Mouse (Mus musculus): Measurements from ENCODE around the gene Cdca5. TPM values are rescaled to one million over a fixed set of nuclear protein-coding genes. Genes with fewer than 3 reads are reported as not detected.

Gene Cdca5
- polyA plus RNA-seq, 2 experiments = 23.3 to 27.9 TPM

GRCm38 (mm10) chr19:6140678-6141393 lies 56.1 kb downstream of the Cdca5 start, which contains the start of gene Batf2:
Gene Batf2 (plus strand): TSS chr19:6140983.
- TF ChIP-seq POLR2A (IDR thresholded peaks at IDR 0.05; ENCODE audit: borderline replicate concordance, extremely low read depth, insufficient read depth, insufficient read length) = peak; percentile 27; the same call in 1 of the 2 replicates
- no peaks in the 10 kb centered on the region for H3K27me3 ChIP-seq (ENCODE audit: control insufficient read depth, insufficient read depth, low read length)
- ATAC-seq (ENCODE audit: low FRiP score, low read depth) (peak; percentile 94), DNase-seq (ENCODE audit: low spot score) (peak; percentile 98)
- peaks cover 9% of the 10 kb centered on the region for H3K4me1 ChIP-seq (ENCODE audit: control insufficient read depth, insufficient read depth, low read length)
- H3K4me2 ChIP-seq (replicated peaks; ENCODE audit: low read depth, low read length, severe bottlenecking) = peak within 1 kb of the TSS; percentile 86
- H3K36me3 ChIP-seq (ENCODE audit: control insufficient read depth, insufficient read depth, low read length) = peaks cover 8% of the 10 kb centered on the region; the same call in 1 of the 2 replicates
- peak within 1 kb of the TSS; percentile 87 for H3K9ac ChIP-seq (ENCODE audit: low read depth, low read length, severe bottlenecking)
- H3K9me3 ChIP-seq (ENCODE audit: control insufficient read depth, low read length) = no peaks in the 10 kb centered on the region; the same call in 1 of the 2 replicates
- peak within 1 kb of the TSS; percentile 97 for H3K27ac ChIP-seq (replicated peaks; ENCODE audit: low read depth, low read length)
- peak within 1 kb of the TSS; percentile 69 for H3K4me3 ChIP-seq (replicated peaks; ENCODE audit: low read length)
- WGBS = 1% methylated on average over 49 of the region's 68 CpGs

DNA sequence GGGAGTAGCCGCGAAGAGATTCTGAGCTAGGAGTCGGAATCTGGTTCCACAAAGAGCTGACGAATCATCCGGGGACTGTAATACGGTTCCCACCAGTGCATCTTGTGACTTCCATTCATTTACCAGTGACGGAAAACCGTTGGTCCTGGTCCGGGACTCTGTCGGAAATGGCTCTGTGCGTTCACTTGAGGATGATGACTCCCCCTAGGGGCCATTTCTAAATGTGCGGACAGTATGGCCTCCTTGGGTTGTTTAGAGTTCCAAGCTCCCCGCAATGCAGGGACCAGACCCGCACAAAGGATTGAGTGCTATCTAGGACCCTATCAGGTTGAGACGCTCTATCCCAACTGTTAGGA lies 56.6 kb downstream of the Cdca5 start, which contains the start of gene Arl2:
Arl2 (minus strand) TSS at position 155 of the 356 bp plus-strand sequence.
- peak within 1 kb of the TSS; percentile 86 for H3K4me2 ChIP-seq (replicated peaks; ENCODE audit: low read depth, low read length, severe bottlenecking)
- WGBS = under 1% methylated on average over 15 of the region's 15 CpGs
- ATAC-seq (ENCODE audit: low FRiP score, low read depth) = peak; percentile 74
- H3K9me3 ChIP-seq (ENCODE audit: control insufficient read depth, low read length) = no peaks in the 10 kb centered on the region; the same call in 1 of the 2 replicates
- peak within 1 kb of the TSS; percentile 87 for H3K9ac ChIP-seq (ENCODE audit: low read depth, low read length, severe bottlenecking)
- no peaks in the 10 kb centered on the region for H3K27me3 ChIP-seq (ENCODE audit: control insufficient read depth, insufficient read depth, low read length)
- H3K4me3 ChIP-seq (replicated peaks; ENCODE audit: low read length) = peak within 1 kb of the TSS; percentile 69
- H3K36me3 ChIP-seq (ENCODE audit: control insufficient read depth, insufficient read depth, low read length) = 0 out of 2 replicates have a peak, but pooled peaks cover 5% of the 10 kb centered on the region
- peak within 1 kb of the TSS; percentile 97 for H3K27ac ChIP-seq (replicated peaks; ENCODE audit: low read depth, low read length)
- TF ChIP-seq POLR2A (IDR thresholded peaks at IDR 0.05; ENCODE audit: borderline replicate concordance, extremely low read depth, insufficient read depth, insufficient read length) = no peak
- H3K4me1 ChIP-seq (ENCODE audit: control insufficient read depth, insufficient read depth, low read length) = peaks cover 9% of the 10 kb centered on the region
- peak; percentile 85 for DNase-seq (ENCODE audit: low spot score)

Small RNA genes within 50 kb of the gene (microRNA-seq; reads per million reads assigned to microRNA genes)
- 0.69 reads per million for gene Mir6988

Other genes with a start within 250 kb of the Cdca5 start
- gene Frmd8, start 209.7 kb upstream of the Cdca5 start, polyA plus RNA-seq (2012; rRNA removed) = 22.7 and 30.1 TPM in 2 replicates
- gene Frmd8, start 209.7 kb upstream of the Cdca5 start, polyA plus RNA-seq (2014; fragmentation: Nextera tagmentation; extraction: Ambion mirVana) = 22.6 and 22.7 TPM in 2 replicates
- 6.2 and 6.3 TPM in 2 replicates for gene Slc25a45, start 207.2 kb upstream of the Cdca5 start, polyA plus RNA-seq (2012; rRNA removed)
- gene Slc25a45, start 207.2 kb upstream of the Cdca5 start, polyA plus RNA-seq (2014; fragmentation: Nextera tagmentation; extraction: Ambion mirVana) = 2.5 and 3.0 TPM in 2 replicates
- 4.8 TPM in 2 replicates for gene Tigd3, start 190.8 kb upstream of the Cdca5 start, polyA plus RNA-seq (2012; rRNA removed)
- 1.7 and 2.0 TPM in 2 replicates for gene Tigd3, start 190.8 kb upstream of the Cdca5 start, polyA plus RNA-seq (2014; fragmentation: Nextera tagmentation; extraction: Ambion mirVana)
- gene Dpf2, start 172.0 kb upstream of the Cdca5 start, polyA plus RNA-seq (2012; rRNA removed) = 179 and 199 TPM in 2 replicates
- gene Dpf2, start 172.0 kb upstream of the Cdca5 start, polyA plus RNA-seq (2014; fragmentation: Nextera tagmentation; extraction: Ambion mirVana) = 143 and 147 TPM in 2 replicates
- gene Cdc42ep2, start 160.2 kb upstream of the Cdca5 start, polyA plus RNA-seq (2012; rRNA removed) = 9.7 and 10.0 TPM in 2 replicates
- gene Cdc42ep2, start 160.2 kb upstream of the Cdca5 start, polyA plus RNA-seq (2014; fragmentation: Nextera tagmentation; extraction: Ambion mirVana) = 6.5 and 8.0 TPM in 2 replicates
- gene Pola2, start 120.8 kb upstream of the Cdca5 start, polyA plus RNA-seq (2012; rRNA removed) = 87.9 and 109 TPM in 2 replicates
- gene Pola2, start 120.8 kb upstream of the Cdca5 start, polyA plus RNA-seq (2014; fragmentation: Nextera tagmentation; extraction: Ambion mirVana) = 65.8 and 66.3 TPM in 2 replicates
- not detected in 2 replicates for gene Slc22a20, start 98.8 kb upstream of the Cdca5 start, polyA plus RNA-seq (2012; rRNA removed)
- gene Slc22a20, start 98.8 kb upstream of the Cdca5 start, polyA plus RNA-seq (2014; fragmentation: Nextera tagmentation; extraction: Ambion mirVana) = not detected in 2 replicates
- gene Capn1, start 69.1 kb upstream of the Cdca5 start, polyA plus RNA-seq (2012; rRNA removed) = 29.0 and 33.4 TPM in 2 replicates
- 18.0 and 19.7 TPM in 2 replicates for gene Capn1, start 69.1 kb upstream of the Cdca5 start, polyA plus RNA-seq (2014; fragmentation: Nextera tagmentation; extraction: Ambion mirVana)
- gene Syvn1, start 38.4 kb upstream of the Cdca5 start, polyA plus RNA-seq (2012; rRNA removed) = 49.2 and 63.9 TPM in 2 replicates
- 31.5 and 34.6 TPM in 2 replicates for gene Syvn1, start 38.4 kb upstream of the Cdca5 start, polyA plus RNA-seq (2014; fragmentation: Nextera tagmentation; extraction: Ambion mirVana)
- 47.0 and 54.8 TPM in 2 replicates for gene Mrpl49, start 27.2 kb upstream of the Cdca5 start, polyA plus RNA-seq (2012; rRNA removed)
- 75.3 and 75.5 TPM in 2 replicates for gene Mrpl49, start 27.2 kb upstream of the Cdca5 start, polyA plus RNA-seq (2014; fragmentation: Nextera tagmentation; extraction: Ambion mirVana)
- gene Fau, start 27.1 kb upstream of the Cdca5 start, polyA plus RNA-seq (2012; rRNA removed) = 1,573 and 1,838 TPM in 2 replicates
- 948 and 968 TPM in 2 replicates for gene Fau, start 27.1 kb upstream of the Cdca5 start, polyA plus RNA-seq (2014; fragmentation: Nextera tagmentation; extraction: Ambion mirVana)
- gene Znhit2, start 23.8 kb upstream of the Cdca5 start, polyA plus RNA-seq (2012; rRNA removed) = 32.0 and 41.5 TPM in 2 replicates
- 36.5 and 37.0 TPM in 2 replicates for gene Znhit2, start 23.8 kb upstream of the Cdca5 start, polyA plus RNA-seq (2014; fragmentation: Nextera tagmentation; extraction: Ambion mirVana)
- gene Tm7sf2, start 16.6 kb upstream of the Cdca5 start, polyA plus RNA-seq (2012; rRNA removed) = 43.8 and 59.6 TPM in 2 replicates
- 15.5 and 18.8 TPM in 2 replicates for gene Tm7sf2, start 16.6 kb upstream of the Cdca5 start, polyA plus RNA-seq (2014; fragmentation: Nextera tagmentation; extraction: Ambion mirVana)
- 81.6 and 95.9 TPM in 2 replicates for gene Vps51, start 7.8 kb upstream of the Cdca5 start, polyA plus RNA-seq (2012; rRNA removed)
- gene Vps51, start 7.8 kb upstream of the Cdca5 start, polyA plus RNA-seq (2014; fragmentation: Nextera tagmentation; extraction: Ambion mirVana) = 51.9 and 60.5 TPM in 2 replicates
- 0.20 TPM in 1 of 2 replicates, not detected in the other for gene Tmem262, start 5.0 kb upstream of the Cdca5 start, polyA plus RNA-seq (2012; rRNA removed)
- not detected in 2 replicates for gene Tmem262, start 5.0 kb upstream of the Cdca5 start, polyA plus RNA-seq (2014; fragmentation: Nextera tagmentation; extraction: Ambion mirVana)
- 1.1 and 1.3 TPM in 2 replicates for gene Gm28374, start 2.7 kb upstream of the Cdca5 start, polyA plus RNA-seq (2012; rRNA removed)
- 1.1 and 1.3 TPM in 2 replicates for gene Gm28374, start 2.7 kb upstream of the Cdca5 start, polyA plus RNA-seq (2014; fragmentation: Nextera tagmentation; extraction: Ambion mirVana)
- gene Zfpl1, start within 50 bp of the Cdca5 start, polyA plus RNA-seq (2012; rRNA removed) = 134 and 177 TPM in 2 replicates
- gene Zfpl1, start within 50 bp of the Cdca5 start, polyA plus RNA-seq (2014; fragmentation: Nextera tagmentation; extraction: Ambion mirVana) = 85.4 and 91.0 TPM in 2 replicates
- 0.14 and 0.75 TPM in 2 replicates for gene AC131692.1, start 9.4 kb downstream of the Cdca5 start, polyA plus RNA-seq (2012; rRNA removed)
- gene AC131692.1, start 9.4 kb downstream of the Cdca5 start, polyA plus RNA-seq (2014; fragmentation: Nextera tagmentation; extraction: Ambion mirVana) = not detected in 2 replicates
- 2.5 and 3.0 TPM in 2 replicates for gene Naaladl1, start 20.8 kb downstream of the Cdca5 start, polyA plus RNA-seq (2012; rRNA removed)
- 0.21 and 0.48 TPM in 2 replicates for gene Naaladl1, start 20.8 kb downstream of the Cdca5 start, polyA plus RNA-seq (2014; fragmentation: Nextera tagmentation; extraction: Ambion mirVana)
- gene Sac3d1, start 33.7 kb downstream of the Cdca5 start, polyA plus RNA-seq (2012; rRNA removed) = 45.6 and 57.9 TPM in 2 replicates
- 53.8 and 55.9 TPM in 2 replicates for gene Sac3d1, start 33.7 kb downstream of the Cdca5 start, polyA plus RNA-seq (2014; fragmentation: Nextera tagmentation; extraction: Ambion mirVana)
- gene Snx15, start 43.3 kb downstream of the Cdca5 start, polyA plus RNA-seq (2012; rRNA removed) = 36.4 and 48.9 TPM in 2 replicates
- gene Snx15, start 43.3 kb downstream of the Cdca5 start, polyA plus RNA-seq (2014; fragmentation: Nextera tagmentation; extraction: Ambion mirVana) = 30.2 and 33.9 TPM in 2 replicates
- gene Batf2, start 56.0 kb downstream of the Cdca5 start, polyA plus RNA-seq (2012; rRNA removed) = 0.10 and 0.22 TPM in 2 replicates
- 0.15 TPM in 1 of 2 replicates, not detected in the other for gene Batf2, start 56.0 kb downstream of the Cdca5 start, polyA plus RNA-seq (2014; fragmentation: Nextera tagmentation; extraction: Ambion mirVana)
- gene Arl2, start 56.6 kb downstream of the Cdca5 start, polyA plus RNA-seq (2012; rRNA removed) = 91.9 and 127 TPM in 2 replicates
- 76.0 and 77.5 TPM in 2 replicates for gene Arl2, start 56.6 kb downstream of the Cdca5 start, polyA plus RNA-seq (2014; fragmentation: Nextera tagmentation; extraction: Ambion mirVana)
- gene Majin, start 99.4 kb downstream of the Cdca5 start, polyA plus RNA-seq (2012; rRNA removed) = 0.05 and 0.09 TPM in 2 replicates
- not detected in 2 replicates for gene Majin, start 99.4 kb downstream of the Cdca5 start, polyA plus RNA-seq (2014; fragmentation: Nextera tagmentation; extraction: Ambion mirVana)
- gene Gpha2, start 141.4 kb downstream of the Cdca5 start, polyA plus RNA-seq (2012; rRNA removed) = 1.5 and 2.7 TPM in 2 replicates
- gene Gpha2, start 141.4 kb downstream of the Cdca5 start, polyA plus RNA-seq (2014; fragmentation: Nextera tagmentation; extraction: Ambion mirVana) = 1.2 and 2.3 TPM in 2 replicates
- 45.0 and 48.1 TPM in 2 replicates for gene Ppp2r5b, start 150.9 kb downstream of the Cdca5 start, polyA plus RNA-seq (2012; rRNA removed)
- 27.5 and 27.8 TPM in 2 replicates for gene Ppp2r5b, start 150.9 kb downstream of the Cdca5 start, polyA plus RNA-seq (2014; fragmentation: Nextera tagmentation; extraction: Ambion mirVana)
- gene Atg2a, start 156.7 kb downstream of the Cdca5 start, polyA plus RNA-seq (2012; rRNA removed) = 18.3 and 25.7 TPM in 2 replicates
- 10.6 and 14.6 TPM in 2 replicates for gene Atg2a, start 156.7 kb downstream of the Cdca5 start, polyA plus RNA-seq (2014; fragmentation: Nextera tagmentation; extraction: Ambion mirVana)
- gene Ehd1, start 191.7 kb downstream of the Cdca5 start, polyA plus RNA-seq (2012; rRNA removed) = 160 and 232 TPM in 2 replicates
- 68.7 and 81.8 TPM in 2 replicates for gene Ehd1, start 191.7 kb downstream of the Cdca5 start, polyA plus RNA-seq (2014; fragmentation: Nextera tagmentation; extraction: Ambion mirVana)
- 15.2 and 17.0 TPM in 2 replicates for gene Cdc42bpg, start 221.5 kb downstream of the Cdca5 start, polyA plus RNA-seq (2012; rRNA removed)
- 1.4 and 2.0 TPM in 2 replicates for gene Cdc42bpg, start 221.5 kb downstream of the Cdca5 start, polyA plus RNA-seq (2014; fragmentation: Nextera tagmentation; extraction: Ambion mirVana)
- 102 and 117 TPM in 2 replicates for gene Men1, start 250.0 kb downstream of the Cdca5 start, polyA plus RNA-seq (2012; rRNA removed)
- gene Men1, start 250.0 kb downstream of the Cdca5 start, polyA plus RNA-seq (2014; fragmentation: Nextera tagmentation; extraction: Ambion mirVana) = 60.4 and 65.6 TPM in 2 replicates